Mouse (Mus musculus): ENCODE measurements at regions not wholly inside any gene's neighbourhood (a gene's known extent, or its start where the extent isn't known, plus 50 kb on each side); places are given as distances from the start of the nearest gene placed in this dataset.

- no peak overlapping the region for H3K9ac ChIP-seq
- no peak for TF ChIP-seq CTCF (IDR thresholded peaks at IDR 0.05; ENCODE audit: low read depth)
- ATAC-seq (ENCODE audit: insufficient read depth) (no peak), DNase-seq (no peak)
- H3K36me3 ChIP-seq (ENCODE audit: insufficient read depth) = no peaks in the 10 kb centered on the region
- H3K27me3 ChIP-seq (ENCODE audit: insufficient read depth, low read length) = no peaks in the 10 kb centered on the region
- H3K27ac ChIP-seq (ENCODE audit: low read depth) = no peak overlapping the region
- H3K4me2 ChIP-seq = no peak overlapping the region
- no peaks in the 10 kb centered on the region for H3K9me3 ChIP-seq (ENCODE audit: low read depth, low read length)
- no peaks in the 10 kb centered on the region for H3K4me1 ChIP-seq (ENCODE audit: insufficient read depth)
- no peak overlapping the region for H3K4me3 ChIP-seq (ENCODE audit: low read depth, low read length)
Observed at GRCm38 (mm10) chr17:76205082-76205481, 653.3 kb upstream of the Fam98a start.

- Histone ChIP-seq H3K27me3 (ENCODE audit: insufficient read depth, low read length) (no peaks in the 10 kb centered on the region), H3K4me1 (ENCODE audit: insufficient read depth) (no peaks in the 10 kb centered on the region), H3K4me2 (no peak overlapping the region), H3K27ac (ENCODE audit: low read depth) (no peak overlapping the region), H3K36me3 (ENCODE audit: insufficient read depth) (no peaks in the 10 kb centered on the region), H3K9me3 (ENCODE audit: low read depth, low read length) (no peaks in the 10 kb centered on the region), H3K9ac (no peak overlapping the region), H3K4me3 (ENCODE audit: low read depth, low read length) (no peak overlapping the region)
- no peak for ATAC-seq (ENCODE audit: insufficient read depth)
- no peak for DNase-seq
- 59% methylated on average over 2 of the region's 2 CpGs for WGBS
- TF ChIP-seq CTCF (IDR thresholded peaks at IDR 0.05; ENCODE audit: low read depth) = no peak
Observed at GRCm38 (mm10) chr17:76184813-76185212, 633.1 kb upstream of the Fam98a start.

- H3K27ac ChIP-seq (ENCODE audit: low read depth) = no peak overlapping the region
- no peak for DNase-seq
- H3K4me3 ChIP-seq (ENCODE audit: low read depth, low read length) = no peak overlapping the region
- no peak overlapping the region for H3K4me2 ChIP-seq
- no peaks in the 10 kb centered on the region for H3K27me3 ChIP-seq (ENCODE audit: insufficient read depth, low read length)
- no peak for TF ChIP-seq CTCF (IDR thresholded peaks at IDR 0.05; ENCODE audit: low read depth)
- no peak overlapping the region for H3K9ac ChIP-seq
- no peaks in the 10 kb centered on the region for H3K36me3 ChIP-seq (ENCODE audit: insufficient read depth)
- no peaks in the 10 kb centered on the region for H3K4me1 ChIP-seq (ENCODE audit: insufficient read depth)
- ATAC-seq (ENCODE audit: insufficient read depth) = no peak
- H3K9me3 ChIP-seq (ENCODE audit: low read depth, low read length) = no peaks in the 10 kb centered on the region
Observed at GRCm38 (mm10) chr17:76136660-76137495, 585.1 kb upstream of the Fam98a start.

GRCm38 (mm10) chr17:76134030-76134429 lies 582.3 kb upstream of the Fam98a start:
- no peak for TF ChIP-seq CTCF (IDR thresholded peaks at IDR 0.05; ENCODE audit: low read depth)
- no peak overlapping the region for H3K27ac ChIP-seq (ENCODE audit: low read depth)
- no peaks in the 10 kb centered on the region for H3K9me3 ChIP-seq (ENCODE audit: low read depth, low read length)
- H3K4me1 ChIP-seq (ENCODE audit: insufficient read depth) = no peaks in the 10 kb centered on the region
- H3K4me3 ChIP-seq (ENCODE audit: low read depth, low read length) = no peak overlapping the region
- ATAC-seq (ENCODE audit: insufficient read depth) = no peak
- 49% methylated on average over 3 of the region's 3 CpGs for WGBS
- H3K9ac ChIP-seq = no peak overlapping the region
- no peaks in the 10 kb centered on the region for H3K36me3 ChIP-seq (ENCODE audit: insufficient read depth)
- no peak overlapping the region for H3K4me2 ChIP-seq
- no peaks in the 10 kb centered on the region for H3K27me3 ChIP-seq (ENCODE audit: insufficient read depth, low read length)
- DNase-seq = no peak

GRCm38 (mm10) chr17:76125260-76125659 lies 573.5 kb upstream of the Fam98a start:
- no peak for ATAC-seq (ENCODE audit: insufficient read depth)
- DNase-seq = no peak
- H3K9ac ChIP-seq = no peak overlapping the region
- H3K9me3 ChIP-seq (ENCODE audit: low read depth, low read length) = no peaks in the 10 kb centered on the region
- H3K4me2 ChIP-seq = no peak overlapping the region
- no peak for TF ChIP-seq CTCF (IDR thresholded peaks at IDR 0.05; ENCODE audit: low read depth)
- no peaks in the 10 kb centered on the region for H3K4me1 ChIP-seq (ENCODE audit: insufficient read depth)
- H3K36me3 ChIP-seq (ENCODE audit: insufficient read depth) = no peaks in the 10 kb centered on the region
- H3K27me3 ChIP-seq (ENCODE audit: insufficient read depth, low read length) = no peaks in the 10 kb centered on the region
- WGBS = 80% methylated on average over 5 of the region's 5 CpGs
- H3K4me3 ChIP-seq (ENCODE audit: low read depth, low read length) = no peak overlapping the region
- H3K27ac ChIP-seq (ENCODE audit: low read depth) = no peak overlapping the region

- Histone ChIP-seq H3K27me3 (ENCODE audit: insufficient read depth, low read length) (no peaks in the 10 kb centered on the region), H3K4me1 (ENCODE audit: insufficient read depth) (no peaks in the 10 kb centered on the region), H3K4me3 (ENCODE audit: low read depth, low read length) (no peak overlapping the region), H3K9ac (no peak overlapping the region), H3K9me3 (ENCODE audit: low read depth, low read length) (no peaks in the 10 kb centered on the region), H3K36me3 (ENCODE audit: insufficient read depth) (no peaks in the 10 kb centered on the region), H3K27ac (ENCODE audit: low read depth) (no peak overlapping the region), H3K4me2 (no peak overlapping the region)
- DNase-seq (no peak), ATAC-seq (ENCODE audit: insufficient read depth) (no peak)
- WGBS = 79% methylated on average over 9 of the region's 9 CpGs
- TF ChIP-seq CTCF (IDR thresholded peaks at IDR 0.05; ENCODE audit: low read depth) = no peak
Observed at GRCm38 (mm10) chr17:76111315-76112195, 559.8 kb upstream of the Fam98a start.

GRCm38 (mm10) chr17:76110856-76111255 lies 559.1 kb upstream of the Fam98a start:
- DNase-seq (no peak), ATAC-seq (ENCODE audit: insufficient read depth) (no peak)
- no peak overlapping the region for H3K4me2 ChIP-seq
- no peak overlapping the region for H3K9ac ChIP-seq
- no peaks in the 10 kb centered on the region for H3K27me3 ChIP-seq (ENCODE audit: insufficient read depth, low read length)
- no peaks in the 10 kb centered on the region for H3K36me3 ChIP-seq (ENCODE audit: insufficient read depth)
- H3K4me3 ChIP-seq (ENCODE audit: low read depth, low read length) = no peak overlapping the region
- WGBS = 86% methylated on average over 1 of the region's 1 CpGs
- H3K9me3 ChIP-seq (ENCODE audit: low read depth, low read length) = no peaks in the 10 kb centered on the region
- no peak for TF ChIP-seq CTCF (IDR thresholded peaks at IDR 0.05; ENCODE audit: low read depth)
- H3K4me1 ChIP-seq (ENCODE audit: insufficient read depth) = no peaks in the 10 kb centered on the region
- no peak overlapping the region for H3K27ac ChIP-seq (ENCODE audit: low read depth)

Data from lung, embryonic 14.5 days (tissue).